Mouse (Mus musculus) spleen, postnatal 0 days (tissue): ENCODE results near the gene Kmt5a. TPM values are rescaled to one million over a fixed set of nuclear protein-coding genes. Genes with fewer than 3 reads are reported as not detected.

Source experiments
- polyA plus RNA-seq: library from polyadenylated mRNA; unstranded; fragments of >200 nt; fragmentation: Nextera tagmentation; extraction: Ambion mirVana; gene quantifications from 2 replicates; pipeline ENCODE4 v1.2.1, GENCODE M21; 2015

Gene Kmt5a
- 54.2 and 58.2 TPM in 2 replicates for polyA plus RNA-seq

GRCm38 (mm10) chr5:124439447-124440093, at the start of gene Kmt5a:
TSS of gene Kmt5a (plus strand) at chr5:124439930.

GRCm38 (mm10) chr5:124425412-124426259, 14.1 kb upstream of the Kmt5a start, which contains the start of gene Sbno1:
TSS of gene Sbno1 (minus strand) at chr5:124426001.

DNA sequence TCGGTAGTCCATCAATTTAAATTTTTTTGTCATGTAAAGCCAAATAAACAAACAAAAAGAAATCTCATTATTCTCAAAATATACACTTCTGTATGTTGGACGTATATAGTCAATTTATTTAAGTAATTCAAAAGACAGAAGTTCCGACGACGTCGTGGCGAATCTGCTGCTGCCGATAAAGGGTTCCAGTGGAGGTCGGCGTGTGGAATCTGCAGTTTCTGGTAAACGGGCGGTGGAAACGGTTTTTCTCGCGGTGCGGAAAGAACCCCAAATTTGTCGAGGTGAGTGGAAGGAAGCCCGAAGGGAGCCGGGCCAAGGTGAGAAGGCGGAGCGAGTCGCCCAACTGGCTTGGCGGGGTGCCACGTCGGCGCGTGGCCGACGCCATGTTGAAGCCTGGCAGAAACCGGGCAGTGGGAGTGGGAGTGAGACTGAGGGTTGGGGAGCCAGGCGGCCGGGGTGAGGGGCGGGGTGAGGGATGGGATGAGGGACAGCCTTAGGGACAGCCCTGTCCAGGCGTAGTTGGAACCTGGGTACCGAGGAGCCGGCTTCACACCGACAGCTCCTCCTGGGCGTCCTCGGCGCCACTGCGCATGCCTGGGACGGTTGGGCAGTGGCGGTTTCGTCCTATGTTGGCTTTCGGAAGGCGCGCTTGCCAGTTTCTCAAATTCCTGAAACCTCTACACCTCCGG, 43.4 kb downstream of the Kmt5a start, which contains the start of gene Snrnp35:
Gene Snrnp35 (plus strand): TSS at position 169 of the 689 bp plus-strand sequence.

Other genes starting within 250 kb of the Kmt5a start
- 2.3 and 2.9 TPM in 2 replicates for gene Pitpnm2, start 190.2 kb upstream of the Kmt5a start, polyA plus RNA-seq
- 5.4 and 6.6 TPM in 2 replicates for gene Mphosph9, start 112.0 kb upstream of the Kmt5a start, polyA plus RNA-seq
- gene 2810006K23Rik, start 111.8 kb upstream of the Kmt5a start, polyA plus RNA-seq = 7.1 and 8.3 TPM in 2 replicates
- gene Cdk2ap1, start 76.8 kb upstream of the Kmt5a start, polyA plus RNA-seq = 39.0 and 40.0 TPM in 2 replicates
- gene Sbno1, start 13.9 kb upstream of the Kmt5a start, polyA plus RNA-seq = 60.5 and 63.2 TPM in 2 replicates
- gene Rilpl2, start 38.4 kb downstream of the Kmt5a start, polyA plus RNA-seq = 19.2 and 24.8 TPM in 2 replicates
- gene Snrnp35, start 43.2 kb downstream of the Kmt5a start, polyA plus RNA-seq = 12.1 and 12.6 TPM in 2 replicates
- gene Rilpl1, start 91.5 kb downstream of the Kmt5a start, polyA plus RNA-seq = 4.2 and 6.2 TPM in 2 replicates
- gene Tmed2, start 100.8 kb downstream of the Kmt5a start, polyA plus RNA-seq = 335 and 349 TPM in 2 replicates
- 11.3 and 12.5 TPM in 2 replicates for gene Ddx55, start 112.9 kb downstream of the Kmt5a start, polyA plus RNA-seq
- gene Eif2b1, start 139.2 kb downstream of the Kmt5a start, polyA plus RNA-seq = 47.7 and 55.4 TPM in 2 replicates
- 25.6 and 28.8 TPM in 2 replicates for gene Gtf2h3, start 139.2 kb downstream of the Kmt5a start, polyA plus RNA-seq
- gene Atp6v0a2, start 188.6 kb downstream of the Kmt5a start, polyA plus RNA-seq = 15.8 and 20.6 TPM in 2 replicates